Mouse (Mus musculus) myocyte (in vitro differentiated cells): ENCODE data around the gene Tnfrsf18. TPM values are rescaled to one million over a fixed set of nuclear protein-coding genes. Genes with fewer than 3 reads are reported as not detected.

Experiments
- polyA plus RNA-seq: library from polyadenylated mRNA; unstranded; fragments of >200 nt; fragmentation: generic; extraction: Trizol; gene quantifications from one replicate; pipeline ENCODE4 v1.2.1, GENCODE M21; 2012; ENCODE audit warnings: missing spikeins

Gene Tnfrsf18
- polyA plus RNA-seq, 1 experiment, result 0.40 TPM

Other genes with a start within 250 kb of the Tnfrsf18 start
- gene Tmem88b, start 240.3 kb upstream of the Tnfrsf18 start, polyA plus RNA-seq, result 0.97 TPM
- gene Ankrd65, start 235.7 kb upstream of the Tnfrsf18 start, polyA plus RNA-seq, result not detected
- gene Mrpl20, start 223.3 kb upstream of the Tnfrsf18 start, polyA plus RNA-seq, result 132 TPM
- gene Ccnl2, start 213.7 kb upstream of the Tnfrsf18 start, polyA plus RNA-seq, result 24.7 TPM
- gene Aurkaip1, start 194.9 kb upstream of the Tnfrsf18 start, polyA plus RNA-seq, result 152 TPM
- 87.5 TPM for gene Mxra8, start 186.5 kb upstream of the Tnfrsf18 start, polyA plus RNA-seq
- 98.4 TPM for gene Dvl1, start 178.8 kb upstream of the Tnfrsf18 start, polyA plus RNA-seq
- gene Tas1r3, start 162.8 kb upstream of the Tnfrsf18 start, polyA plus RNA-seq, result 0.17 TPM
- gene Cptp, start 156.7 kb upstream of the Tnfrsf18 start, polyA plus RNA-seq, result 10.5 TPM
- 72.1 TPM for gene Ints11, start 156.6 kb upstream of the Tnfrsf18 start, polyA plus RNA-seq
- 19.1 TPM for gene Pusl1, start 134.4 kb upstream of the Tnfrsf18 start, polyA plus RNA-seq
- gene Acap3, start 134.3 kb upstream of the Tnfrsf18 start, polyA plus RNA-seq, result 22.3 TPM
- 70.6 TPM for gene Ube2j2, start 82.3 kb upstream of the Tnfrsf18 start, polyA plus RNA-seq
- 2.1 TPM for gene C1qtnf12, start 63.8 kb upstream of the Tnfrsf18 start, polyA plus RNA-seq
- gene B3galt6, start 33.5 kb upstream of the Tnfrsf18 start, polyA plus RNA-seq, result 5.4 TPM
- gene Sdf4, start 33.3 kb upstream of the Tnfrsf18 start, polyA plus RNA-seq, result 137 TPM
- gene Tnfrsf4, start 12.3 kb upstream of the Tnfrsf18 start, polyA plus RNA-seq, result 0.64 TPM
- gene Ttll10, start 33.2 kb downstream of the Tnfrsf18 start, polyA plus RNA-seq, result not detected
- 11.0 TPM for gene 9430015G10Rik, start 83.8 kb downstream of the Tnfrsf18 start, polyA plus RNA-seq
- 0.26 TPM for gene Rnf223, start 104.3 kb downstream of the Tnfrsf18 start, polyA plus RNA-seq
- 22.7 TPM for gene Agrn, start 171.3 kb downstream of the Tnfrsf18 start, polyA plus RNA-seq
- gene Isg15, start 174.7 kb downstream of the Tnfrsf18 start, polyA plus RNA-seq, result 12.4 TPM
- 0.48 TPM for gene AW011738, start 177.1 kb downstream of the Tnfrsf18 start, polyA plus RNA-seq
- 0.11 TPM for gene Perm1, start 189.7 kb downstream of the Tnfrsf18 start, polyA plus RNA-seq
- gene Plekhn1, start 208.7 kb downstream of the Tnfrsf18 start, polyA plus RNA-seq, result 10.6 TPM
- gene Noc2l, start 209.8 kb downstream of the Tnfrsf18 start, polyA plus RNA-seq, result 61.3 TPM
- 0.02 TPM for gene Samd11, start 229.5 kb downstream of the Tnfrsf18 start, polyA plus RNA-seq